Mouse (Mus musculus): ENCODE measurements around the gene Commd1.

- TF ChIP-seq CTCF (conservative IDR thresholded peaks at IDR 0.05; ENCODE audit: low read length) (no peak), NANOG (IDR thresholded peaks at IDR 0.05; ENCODE audit: borderline replicate concordance, low read length) (no peak), POU5F1 (IDR thresholded peaks at IDR 0.05; ENCODE audit: borderline replicate concordance, low read length) (no peak)
Measured at GRCm38 (mm10) chr11:22874747-22875146, 107.4 kb downstream of the Commd1 start.
